Mouse (Mus musculus) liver, embryonic 14.5 days (tissue): ENCODE results near the gene Ror1. TPM values are rescaled to one million over a fixed set of nuclear protein-coding genes. Genes with fewer than 3 reads are reported as not detected.

Source experiments
- ATAC-seq: fragments of 200-750 bp; cut with Nextera tagmentation; 2 replicates; pipeline ENCODE4 v1.8.0; 2017; ENCODE audit warnings: moderate number of reproducible peaks, mild to moderate bottlenecking, moderate library complexity; ENCODE audit not compliant: insufficient read depth
- DNase-seq, 3 experiments: peaks; one replicate each; pipeline ENCODE4 v3.0.0-alpha.2; 2012 to 2013; ENCODE audit warnings: low read depth in 3 of 3, low spot score in 3 of 3
- H3K27ac ChIP-seq: fragments of 300-500 bp; sonication (generic); 2 replicates; pipeline ENCODE4 v1.5.1; 2014; ENCODE audit warnings: moderate library complexity, mild to moderate bottlenecking, control low read depth, inconsistent platforms
- H3K27me3 ChIP-seq: fragments of 300-500 bp; sonication (generic); 2 replicates; pipeline ENCODE4 v1.6.1; 2014; ENCODE audit warnings: mild to moderate bottlenecking, low read length, moderate library complexity; ENCODE audit not compliant: control insufficient read depth, insufficient read depth
- H3K36me3 ChIP-seq: fragments of 300-500 bp; sonication (generic); replicated peaks from 2 replicates; pipeline ENCODE4 v1.6.1; 2014; ENCODE audit warnings: low read depth; ENCODE audit not compliant: control insufficient read depth, insufficient read depth
- H3K4me1 ChIP-seq, 2 experiments: fragments of 200-500 bp in 1 of 2; fragments of 300-500 bp in 1 of 2; sonication (generic) in 1 of 2; replicated peaks; 2 replicates each; pipeline ENCODE4 v1.6.1; 2012 to 2014; ENCODE audit warnings: antibody characterized with exemption in 1 of 2, inconsistent platforms in 1 of 2, low read length in 1 of 2; ENCODE audit not compliant: control insufficient read depth in 2 of 2, insufficient read depth in 2 of 2
- H3K4me2 ChIP-seq: fragments of 300-500 bp; sonication (generic); 2 replicates; pipeline ENCODE4 v1.6.1; 2014; ENCODE audit warnings: low read depth, mild to moderate bottlenecking, control low read depth, moderate library complexity
- H3K4me3 ChIP-seq, 2 experiments: fragments of 200-500 bp in 1 of 2; fragments of 300-500 bp in 1 of 2; sonication (generic) in 1 of 2; 2 replicates each; pipeline ENCODE4 v1.5.1; 2012 to 2014; ENCODE audit warnings: low read depth in 2 of 2, low read length in 2 of 2, mild to moderate bottlenecking in 2 of 2, control low read depth in 1 of 2, inconsistent platforms in 1 of 2, moderate library complexity in 1 of 2; ENCODE audit not compliant: insufficient read depth in 1 of 2
- H3K9ac ChIP-seq: fragments of 300-500 bp; sonication (generic); replicated peaks from 2 replicates; pipeline ENCODE4 v1.6.1; 2014; ENCODE audit warnings: mild to moderate bottlenecking, control low read depth, moderate library complexity
- H3K9me3 ChIP-seq: fragments of 300-500 bp; sonication (generic); 2 replicates; pipeline ENCODE4 v1.6.1; 2016; ENCODE audit warnings: low read length, mixed read lengths; ENCODE audit not compliant: control insufficient read depth
- CTCF ChIP-seq: IDR thresholded peaks from 2 replicates; pipeline ENCODE4 v1.5.1; 2016; ENCODE audit warnings: antibody characterized with exemption, low read depth, control low read depth
- EP300 ChIP-seq: IDR thresholded peaks from 2 replicates; pipeline ENCODE4 v1.6.1; 2016; ENCODE audit warnings: antibody characterized with exemption, low read depth
- WGBS: fragments of 180-500 bp; shearing (Covaris S2); extraction: QIAGEN DNeasy Blood & Tissue Kit; methylation state at CpG from one replicate; pipeline ENCODE4 v1.1.7; 2014; ENCODE audit not compliant: insufficient replicate concordance; 5-methylcytosine and 5-hydroxymethylcytosine counted together
- polyA plus RNA-seq, 2 experiments: library from polyadenylated mRNA; depleted of rRNA in 1 of 2; stranded (reverse) in 1 of 2; unstranded in 1 of 2; fragments of >200 nt; fragmentation: Nextera tagmentation in 1 of 2; extraction: Ambion mirVana in 1 of 2; gene quantifications; 2 replicates each; pipeline versions ENCODE4 v1.2.1 to v1.2.3; 2012 to 2014

Ror1 gene
- polyA plus RNA-seq, 2 experiments, result 0.08 to 0.23 TPM

GRCm38 (mm10) chr4:100154560-100155130, 59.1 kb downstream of the Ror1 start:
- Histone ChIP-seq H3K4me2 (no peak overlapping the region), H3K9me3 (no peaks in the 10 kb centered on the region), H3K27me3 (no peaks in the 10 kb centered on the region), H3K4me1 (no peaks in the 10 kb centered on the region), H3K27ac (no peak overlapping the region), H3K4me3 (no peak overlapping the region), H3K36me3 (no peaks in the 10 kb centered on the region), H3K9ac (no peak overlapping the region)
- WGBS, result 58% methylated on average over 7 of the region's 7 CpGs
- ATAC-seq (no peak), DNase-seq (no peak)
- no peak for TF ChIP-seq EP300
- TF ChIP-seq CTCF, result no peak

- Histone ChIP-seq H3K36me3 (no peaks in the 10 kb centered on the region), H3K4me3 (no peak overlapping the region), H3K9ac (no peak overlapping the region), H3K27me3 (no peaks in the 10 kb centered on the region), H3K4me2 (no peak overlapping the region), H3K4me1 (no peaks in the 10 kb centered on the region), H3K27ac (no peak overlapping the region), H3K9me3 (no peaks in the 10 kb centered on the region)
- DNase-seq, result no peak
- 70% methylated on average over 3 of the region's 3 CpGs for WGBS
- TF ChIP-seq EP300 (no peak), CTCF (no peak)
- ATAC-seq, result no peak
These were observed 60.1 kb downstream of the Ror1 start for GRCm38 (mm10) chr4:100155731-100156130.

- Histone ChIP-seq H3K9ac (no peak overlapping the region), H3K4me1 (no peaks in the 10 kb centered on the region), H3K36me3 (no peaks in the 10 kb centered on the region), H3K4me2 (no peak overlapping the region), H3K9me3 (no peaks in the 10 kb centered on the region), H3K27me3 (no peaks in the 10 kb centered on the region), H3K27ac (no peak overlapping the region), H3K4me3 (no peak overlapping the region)
- no peak for DNase-seq
- TF ChIP-seq EP300 (no peak), CTCF (no peak)
- WGBS, result 57% methylated on average over 5 of the region's 5 CpGs
- ATAC-seq, result no peak
These were observed 62.8 kb downstream of the Ror1 start for GRCm38 (mm10) chr4:100158401-100158800.

GRCm38 (mm10) chr4:100160156-100160555, 64.6 kb downstream of the Ror1 start:
- no peak for ATAC-seq
- H3K27me3 ChIP-seq, result no peaks in the 10 kb centered on the region
- H3K36me3 ChIP-seq, result no peaks in the 10 kb centered on the region
- no peak for DNase-seq
- H3K4me3 ChIP-seq, result no peak overlapping the region
- H3K9me3 ChIP-seq, result no peaks in the 10 kb centered on the region
- TF ChIP-seq CTCF, result no peak
- TF ChIP-seq EP300, result no peak
- no peak overlapping the region for H3K4me2 ChIP-seq
- no peak overlapping the region for H3K27ac ChIP-seq
- H3K4me1 ChIP-seq, result no peaks in the 10 kb centered on the region
- H3K9ac ChIP-seq, result no peak overlapping the region

- Histone ChIP-seq H3K4me1 (no peaks in the 10 kb centered on the region), H3K4me3 (no peak overlapping the region), H3K27ac (no peak overlapping the region), H3K4me2 (no peak overlapping the region), H3K9ac (no peak overlapping the region), H3K36me3 (no peaks in the 10 kb centered on the region), H3K9me3 (no peaks in the 10 kb centered on the region), H3K27me3 (no peaks in the 10 kb centered on the region)
- DNase-seq (no peak), ATAC-seq (no peak)
- TF ChIP-seq EP300 (no peak), CTCF (no peak)
- 50% methylated on average over 7 of the region's 7 CpGs for whole genome bisulfite sequencing
These were observed 70.2 kb downstream of the Ror1 start for GRCm38 (mm10) chr4:100165790-100166189.
